Mouse (Mus musculus): ENCODE data around the gene Kdm6a.

DNA sequence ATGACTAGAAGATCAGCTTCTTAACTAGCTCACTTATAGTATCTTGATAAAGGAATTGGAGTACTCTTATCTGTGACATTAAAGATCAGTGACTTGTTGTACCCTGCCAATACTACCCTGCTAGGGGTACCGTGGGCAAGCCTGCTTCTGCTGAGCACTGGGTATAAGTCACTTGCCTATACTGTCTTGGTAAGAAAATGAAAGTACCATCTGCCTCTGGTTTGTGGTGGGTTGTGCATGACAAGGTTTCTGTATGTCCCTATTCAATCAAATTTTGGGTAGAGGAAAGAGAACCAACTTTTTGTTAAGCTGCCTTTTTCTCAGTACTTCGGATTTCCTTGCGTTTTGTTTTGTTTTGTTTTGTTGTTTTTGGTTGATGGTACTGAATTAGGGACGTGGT is 15.4 kb downstream of the Kdm6a start:
- no peak for TF ChIP-seq USF1 (IDR thresholded peaks at IDR 0.05; ENCODE audit: low read depth, low read length)
- no peak for TF ChIP-seq ZNF384 (IDR thresholded peaks at IDR 0.05; ENCODE audit: low read depth, low read length)
- TF ChIP-seq MAX (IDR thresholded peaks at IDR 0.05; ENCODE audit: low read length), result no peak
- TF ChIP-seq GATA1 (IDR thresholded peaks at IDR 0.05; ENCODE audit: low read depth, low read length), result no peak
- TF ChIP-seq ZKSCAN1 (IDR thresholded peaks at IDR 0.05; ENCODE audit: low read depth, low read length), result no peak
- TF ChIP-seq CTCF (IDR thresholded peaks at IDR 0.05 in 2 of 3, conservative IDR thresholded peaks at IDR 0.05 in 1 of 3; ENCODE audit: control insufficient read depth in 1 of 3, insufficient read depth in 1 of 3, low read depth in 2 of 3, low read length in 3 of 3, poor library complexity in 1 of 3, severe bottlenecking in 1 of 3), result no peak
- no peak for TF ChIP-seq MAFK (IDR thresholded peaks at IDR 0.05; ENCODE audit: borderline replicate concordance, low read depth, low read length)
- no peak for TF ChIP-seq POLR2A (IDR thresholded peaks at IDR 0.05; ENCODE audit: control insufficient read depth in 1 of 2, insufficient read depth in 1 of 2, low read depth in 1 of 2, low read length in 2 of 2, poor library complexity in 1 of 2)
- TF ChIP-seq TCF12 (IDR thresholded peaks at IDR 0.05; ENCODE audit: low read depth, low read length), result no peak
- no peak for TF ChIP-seq MXI1 (IDR thresholded peaks at IDR 0.05; ENCODE audit: low read depth, low read length)
- no peak for TF ChIP-seq MEF2A (IDR thresholded peaks at IDR 0.05; ENCODE audit: extremely low read depth, insufficient replicate concordance, low read depth, low read length, poor library complexity, severe bottlenecking)
- TF ChIP-seq CHD1 (IDR thresholded peaks at IDR 0.05; ENCODE audit: low read depth, low read length), result no peak

All from MEL (cell line).